Mouse (Mus musculus): ENCODE measurements around the gene Stac3.

Gene Stac3

DNA sequence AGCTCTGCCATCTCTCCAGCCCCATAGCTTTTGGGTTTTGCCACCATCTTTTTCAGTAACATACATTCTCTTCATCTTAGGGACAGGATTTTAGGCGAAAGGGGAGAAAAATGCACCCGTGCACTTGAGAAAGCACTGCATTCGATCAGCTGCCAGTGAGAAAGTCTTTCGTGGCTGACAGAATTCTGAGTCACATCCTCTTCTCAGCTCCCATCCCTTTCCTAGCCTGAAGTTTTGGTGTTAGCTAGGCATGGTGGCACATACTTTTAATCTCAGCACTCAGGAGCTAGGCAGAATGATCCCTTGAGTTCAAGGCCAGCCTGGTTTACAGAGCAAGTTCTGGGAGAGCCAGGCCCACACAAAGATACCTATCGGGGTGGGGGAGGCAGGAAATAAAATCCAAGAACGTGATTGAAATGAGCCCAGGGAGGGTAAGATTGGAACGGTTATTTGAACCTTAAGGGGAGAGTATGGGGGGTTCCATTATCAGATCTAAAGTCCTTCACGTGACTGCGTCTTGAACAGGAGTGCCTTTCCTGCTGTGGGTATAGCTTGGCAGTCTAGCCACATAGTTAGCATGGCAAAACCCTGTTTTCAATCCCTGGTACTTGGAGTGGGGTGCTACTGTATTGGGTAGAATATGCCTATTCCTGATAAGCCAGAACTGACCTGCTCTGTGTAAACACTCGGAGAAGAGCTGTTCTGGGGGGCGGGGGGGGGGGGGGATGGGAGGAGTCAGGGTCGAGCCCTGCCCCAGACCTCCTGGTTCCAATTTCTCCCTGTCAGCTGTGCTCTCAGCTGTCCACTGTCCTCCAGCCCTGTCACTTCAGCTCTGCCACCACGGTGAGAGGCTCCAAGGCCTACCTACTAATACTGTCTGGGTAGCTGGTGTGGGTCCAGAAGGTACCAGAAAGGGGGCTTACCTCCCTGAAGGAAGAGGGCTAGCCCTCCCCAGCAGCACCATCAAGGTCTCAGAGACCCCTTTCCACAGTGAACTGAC, at the start of gene Stac3:
Gene Stac3, plus strand, starts transcription at position 793 of the 1,000 bp plus-strand sequence.
- no peak for DNase-seq (ENCODE audit: low read depth, low spot score)

DNA sequence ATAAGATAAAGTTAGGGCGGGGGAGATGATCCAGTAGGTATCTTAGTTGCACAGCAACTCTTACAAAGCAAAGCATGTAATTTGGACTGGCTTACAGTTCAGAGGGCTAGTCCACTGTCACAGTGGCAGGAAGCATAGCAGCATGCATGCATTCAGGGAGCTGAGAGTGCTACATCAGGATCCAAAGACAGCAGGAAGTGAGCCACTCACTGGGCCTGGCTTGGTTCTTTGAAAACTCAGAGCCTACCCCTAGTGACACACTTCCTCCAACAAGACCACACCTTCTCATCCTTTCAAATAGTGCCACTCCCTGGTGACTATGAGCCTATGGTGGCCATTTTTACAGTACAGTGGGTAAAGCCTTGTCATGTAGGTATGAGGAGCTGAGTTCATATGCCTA, 47.8 kb upstream of the Stac3 start:
- DNase-seq (ENCODE audit: low read depth, low spot score) = no peak

DNA sequence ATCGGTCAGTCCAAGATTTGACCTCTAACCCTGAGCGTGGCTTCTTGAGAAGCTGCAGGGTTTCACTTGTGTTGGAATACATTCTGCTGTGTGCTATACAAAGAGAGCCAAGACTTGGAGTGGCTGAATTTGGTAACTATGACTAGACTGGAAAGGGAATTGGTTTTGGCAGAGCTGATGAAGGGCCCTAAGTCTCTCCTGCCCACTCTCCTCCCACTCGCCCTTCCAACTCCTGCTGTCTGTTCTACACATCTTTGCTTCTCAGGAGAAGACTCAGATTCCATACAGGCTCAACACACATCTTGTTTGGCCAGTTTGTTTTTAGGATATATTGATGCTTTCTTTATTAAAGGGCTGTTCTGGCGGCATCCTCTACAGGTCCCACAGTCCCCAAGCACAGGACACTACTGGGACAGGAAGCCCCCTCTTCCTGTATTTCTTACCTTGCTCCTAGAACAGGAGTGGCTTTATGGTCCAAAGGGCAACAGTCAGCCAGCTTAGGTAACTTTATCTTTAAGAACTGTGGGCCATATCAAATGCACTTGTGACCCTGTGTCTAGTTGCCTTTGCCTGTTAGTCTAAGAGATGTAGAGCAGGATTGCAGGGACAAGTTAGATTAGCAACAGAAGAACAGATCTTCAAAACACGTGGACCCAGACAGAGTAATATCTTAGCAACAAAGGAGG, 38.9 kb upstream of the Stac3 start:
- no peak for DNase-seq (ENCODE audit: low read depth, low spot score)

DNA sequence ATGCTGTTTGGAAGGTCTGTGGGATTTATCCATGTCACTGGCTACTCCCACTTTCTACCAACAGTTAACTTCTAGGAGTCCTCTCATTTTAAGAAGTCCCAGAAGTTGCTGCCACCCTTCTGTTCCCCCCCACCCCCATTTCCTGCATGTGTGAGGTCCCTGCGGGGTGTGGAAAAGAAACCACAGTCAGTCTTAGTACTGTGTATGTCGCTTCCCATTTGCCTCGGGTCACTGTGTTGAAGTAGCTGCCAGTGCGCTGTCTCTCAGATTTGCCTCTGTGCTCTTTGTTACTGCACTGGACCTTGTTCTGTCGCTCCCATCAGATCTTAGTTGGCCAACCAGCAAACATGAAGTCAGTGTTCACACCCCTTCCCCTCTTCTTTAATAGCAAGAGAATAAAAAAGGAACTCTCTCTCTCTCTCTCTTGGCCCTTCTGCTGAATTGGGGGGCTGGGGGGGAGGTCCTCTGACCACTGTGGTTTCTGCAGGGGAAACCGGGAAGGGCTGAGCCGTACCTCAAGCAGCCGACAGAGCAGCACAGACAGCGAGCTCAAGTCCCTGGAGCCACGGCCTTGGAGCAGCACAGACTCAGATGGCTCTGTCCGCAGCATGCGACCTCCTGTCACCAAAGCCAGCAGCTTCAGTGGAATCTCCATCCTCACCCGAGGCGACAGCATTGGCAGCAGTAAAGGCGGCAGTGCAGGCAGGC, 30.1 kb upstream of the Stac3 start:
- no peak for DNase-seq (ENCODE audit: low read depth, low spot score)

DNA sequence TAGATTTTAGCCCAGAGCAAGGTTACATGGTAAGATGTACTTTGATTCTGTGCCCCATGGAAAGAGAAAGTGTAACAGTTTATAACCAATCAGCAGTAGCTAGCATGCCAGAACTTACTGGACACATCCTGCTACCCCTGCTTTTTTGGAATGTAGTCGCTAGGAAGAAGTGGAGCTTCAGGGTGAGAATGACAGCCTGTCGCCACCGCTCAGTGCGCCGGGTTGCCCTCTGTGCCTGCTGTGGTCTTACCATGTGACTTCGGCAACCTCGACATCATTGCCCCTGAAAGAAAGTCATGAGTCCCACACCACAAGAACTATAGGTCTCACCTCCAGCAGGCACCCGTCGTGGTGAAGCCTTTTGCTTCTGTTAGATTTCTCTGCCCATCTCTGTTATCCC, 28.8 kb upstream of the Stac3 start:
- DNase-seq (ENCODE audit: low read depth, low spot score) = no peak

DNA sequence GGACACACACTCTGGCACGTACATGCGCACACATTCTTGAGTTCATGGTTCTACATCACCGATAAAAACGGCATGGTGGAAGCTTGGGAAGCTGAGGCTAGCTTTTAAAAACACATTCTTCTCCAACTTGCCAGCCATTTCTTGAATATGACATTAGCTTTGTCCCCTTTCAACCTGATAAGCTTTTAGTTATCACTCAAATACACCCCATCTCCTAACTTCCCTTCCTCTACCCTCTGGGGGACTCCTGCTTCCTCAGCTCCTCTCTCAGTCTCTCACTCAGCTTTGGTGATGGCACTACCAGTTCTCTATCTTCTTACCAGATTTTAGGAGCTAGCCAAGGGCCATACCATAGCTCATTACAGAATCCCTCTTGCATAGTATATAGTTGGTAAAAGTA, 26.3 kb upstream of the Stac3 start:
- DNase-seq (ENCODE audit: low read depth, low spot score) = no peak

DNA sequence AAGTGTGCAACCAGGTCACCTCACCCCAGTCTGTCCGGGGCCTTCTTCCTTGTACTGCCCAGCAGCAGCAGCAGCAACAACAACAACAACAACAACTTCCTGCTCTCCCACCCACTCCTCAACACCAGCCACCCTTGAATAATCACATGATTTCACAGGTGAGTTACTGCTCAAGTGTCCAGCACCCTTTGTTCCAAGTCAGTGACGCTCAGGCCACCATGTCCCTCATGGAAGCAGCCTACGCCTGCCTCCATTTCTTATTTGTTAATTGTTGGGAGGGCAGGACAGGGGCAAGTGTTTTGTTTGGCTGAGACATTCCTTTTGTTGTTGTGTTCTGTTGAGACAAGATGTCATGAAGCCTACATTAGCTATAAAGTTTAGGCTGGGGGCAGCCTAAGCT, 24.9 kb upstream of the Stac3 start:
- no peak for DNase-seq (ENCODE audit: low read depth, low spot score)

DNA sequence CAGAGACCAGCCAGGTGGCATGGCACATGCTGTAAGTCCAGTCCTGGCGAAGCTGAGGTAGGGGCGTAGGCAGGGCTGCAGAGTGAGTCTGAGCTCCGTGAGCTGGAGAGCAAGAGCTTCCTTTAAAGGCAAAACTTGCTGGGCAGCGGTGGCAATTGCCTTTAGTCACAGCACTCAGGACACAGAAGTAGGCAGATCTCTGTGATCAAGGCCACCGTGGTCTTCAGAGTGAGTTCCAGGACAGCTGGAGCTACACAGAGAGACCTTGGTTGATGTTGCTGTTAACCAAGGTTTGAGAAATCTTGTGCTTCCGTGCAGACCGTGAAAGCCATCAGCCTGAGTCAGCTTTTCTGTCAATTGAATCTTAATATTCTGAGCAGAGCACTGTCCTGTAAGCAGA, 24.2 kb upstream of the Stac3 start:
- DNase-seq (ENCODE audit: low read depth, low spot score) = no peak

DNA sequence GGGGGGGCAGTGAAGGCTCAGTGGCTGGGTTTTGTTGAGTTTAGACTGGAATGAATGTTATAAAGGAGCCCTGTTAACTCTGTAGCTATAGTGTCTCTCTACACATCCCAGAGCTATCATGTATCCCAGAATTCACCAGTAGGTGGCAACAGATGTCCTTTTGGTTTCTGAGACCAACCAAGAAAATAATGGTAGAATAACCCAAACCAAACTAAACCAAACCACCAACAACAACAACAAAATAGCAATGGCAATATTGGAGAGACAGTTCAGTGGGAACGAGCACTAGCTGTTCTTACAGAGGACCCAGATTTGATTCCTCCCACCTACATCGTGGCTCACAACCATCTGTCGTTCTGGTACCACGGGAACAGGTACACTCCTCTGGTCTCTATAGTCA, 22.4 kb upstream of the Stac3 start:
- no peak for DNase-seq (ENCODE audit: low read depth, low spot score)

DNA sequence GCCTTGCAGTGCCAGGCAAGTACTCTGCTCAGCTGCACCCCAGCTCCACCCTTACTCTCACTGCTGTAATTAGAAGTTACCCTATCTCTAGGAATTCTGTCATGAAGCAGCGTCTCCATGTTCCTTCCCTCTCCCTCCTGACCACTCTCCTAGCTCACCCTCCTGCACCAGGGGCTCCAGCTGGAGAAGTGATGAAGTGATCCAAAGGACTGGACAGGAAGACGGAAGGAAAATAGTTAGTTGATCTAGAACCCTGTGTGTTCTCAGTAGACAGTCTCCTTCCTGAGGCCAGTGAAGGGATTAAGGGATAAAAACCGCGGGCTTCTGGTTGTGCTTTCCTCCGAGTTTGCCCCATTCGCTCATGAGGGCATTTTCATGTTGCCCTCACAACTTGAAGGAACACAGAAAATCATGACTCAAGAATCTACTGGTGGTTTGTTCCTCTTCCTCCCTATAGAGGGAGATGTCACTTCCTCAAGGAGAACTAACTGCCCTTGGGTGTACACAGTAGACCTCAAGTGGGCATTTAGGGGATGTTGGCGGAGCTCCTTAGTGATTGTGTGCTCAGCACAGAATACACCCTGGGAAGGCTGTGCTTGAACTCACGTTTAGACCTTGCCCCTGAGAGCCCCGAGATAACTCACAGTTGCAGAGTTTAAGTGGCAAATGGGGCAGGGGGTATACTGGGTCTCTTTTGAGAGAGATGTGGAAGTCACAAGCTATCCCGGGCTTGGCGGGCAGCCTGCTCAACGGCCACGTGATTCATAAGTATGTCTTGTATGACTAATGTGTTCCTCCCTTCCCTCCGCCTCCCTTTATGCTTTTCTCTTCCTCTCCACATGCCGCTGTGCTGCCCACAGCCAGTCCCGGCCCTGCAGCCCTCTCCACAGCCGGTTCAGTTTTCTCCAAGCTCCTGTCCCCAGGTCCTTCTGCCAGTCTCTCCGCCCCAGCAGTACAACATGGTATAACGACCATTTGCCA, 20.4 kb upstream of the Stac3 start:
- no peak for DNase-seq (ENCODE audit: low read depth, low spot score)

DNA sequence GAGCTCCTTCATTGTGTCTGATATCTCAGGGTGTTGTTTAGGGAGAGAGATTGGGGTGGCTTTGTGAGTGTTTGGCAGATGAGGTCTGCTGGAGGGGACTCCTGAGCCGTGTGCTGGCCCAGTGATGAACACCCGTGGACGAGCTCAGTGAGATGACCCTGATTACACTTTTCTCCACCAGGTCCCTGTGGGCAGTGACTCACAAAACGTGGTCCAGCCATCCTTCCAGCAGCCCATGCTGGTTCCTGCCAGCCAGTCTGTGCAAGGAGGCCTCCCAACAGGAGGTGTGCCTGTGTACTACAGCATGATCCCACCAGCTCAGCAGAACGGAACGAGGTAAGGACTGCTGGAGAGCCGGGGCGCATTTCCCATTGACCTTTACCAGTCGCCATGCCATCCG, 16.3 kb upstream of the Stac3 start:
- DNase-seq (ENCODE audit: low read depth, low spot score) = no peak

DNA sequence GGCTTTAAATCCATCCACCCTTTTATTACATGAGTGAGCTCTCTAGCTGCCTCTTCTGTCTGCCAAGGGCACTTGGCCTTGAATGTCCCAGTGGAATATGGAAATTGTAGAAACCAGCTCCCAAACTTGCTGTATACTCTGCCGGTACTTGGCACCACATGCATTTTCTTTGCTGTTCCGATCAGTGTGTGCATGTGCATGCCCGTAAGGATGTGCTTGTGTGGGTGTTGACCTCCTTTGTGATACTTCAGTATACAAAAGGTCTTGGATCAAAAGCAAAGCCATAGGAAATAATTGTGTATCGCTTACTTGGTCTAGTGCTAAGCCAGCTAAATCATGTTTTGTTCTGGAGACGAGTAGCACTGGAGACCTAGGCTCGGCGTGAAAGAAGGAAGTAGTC, 12.6 kb upstream of the Stac3 start:
- no peak for DNase-seq (ENCODE audit: low read depth, low spot score)

DNA sequence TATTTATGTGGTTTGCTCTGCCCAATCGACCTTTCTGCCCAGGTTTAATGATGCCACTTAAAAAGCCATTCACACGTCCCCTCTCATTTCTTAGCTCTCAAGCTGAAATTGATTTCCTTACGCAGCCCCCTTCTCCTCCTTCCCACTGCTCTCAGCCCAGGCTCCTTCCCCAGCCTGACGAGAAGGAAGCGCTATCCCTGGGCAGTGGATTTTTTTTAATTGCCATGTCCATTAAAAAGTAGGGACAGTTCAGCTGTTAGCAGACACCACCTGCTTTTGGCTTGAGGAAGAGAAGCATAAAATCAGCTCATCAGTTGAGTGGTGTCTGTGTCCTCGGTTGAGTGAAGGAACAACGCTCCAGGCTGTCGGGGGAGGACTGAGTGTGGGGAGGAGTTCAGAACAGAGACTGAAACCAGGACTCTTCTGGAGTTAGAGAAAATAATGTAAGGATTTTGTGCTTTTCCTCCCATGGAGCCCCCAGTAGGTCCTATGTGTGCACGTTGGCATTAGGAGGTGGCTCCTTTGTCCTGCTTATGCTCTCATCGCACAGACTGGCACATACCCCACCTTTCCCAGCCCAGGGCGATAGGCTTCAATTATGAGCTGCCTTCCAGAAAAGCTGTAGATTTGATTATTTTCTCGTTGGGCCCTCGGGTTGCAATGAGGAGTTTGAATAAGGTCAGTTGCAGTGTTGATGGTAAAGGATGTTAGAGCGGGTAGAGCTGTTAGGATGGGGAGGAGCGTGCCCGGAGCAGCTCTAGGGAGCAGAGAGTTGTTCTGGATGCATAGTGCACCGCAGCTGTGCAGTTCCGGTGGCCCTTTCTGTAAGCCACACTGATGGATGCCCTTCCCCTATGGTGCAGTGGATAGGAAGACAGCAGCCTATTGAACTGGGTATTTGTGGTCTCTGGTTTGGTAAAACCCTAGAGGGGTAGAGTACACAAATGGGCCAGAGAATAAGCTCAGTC, 11.0 kb upstream of the Stac3 start:
- no peak for DNase-seq (ENCODE audit: low read depth, low spot score)

DNA sequence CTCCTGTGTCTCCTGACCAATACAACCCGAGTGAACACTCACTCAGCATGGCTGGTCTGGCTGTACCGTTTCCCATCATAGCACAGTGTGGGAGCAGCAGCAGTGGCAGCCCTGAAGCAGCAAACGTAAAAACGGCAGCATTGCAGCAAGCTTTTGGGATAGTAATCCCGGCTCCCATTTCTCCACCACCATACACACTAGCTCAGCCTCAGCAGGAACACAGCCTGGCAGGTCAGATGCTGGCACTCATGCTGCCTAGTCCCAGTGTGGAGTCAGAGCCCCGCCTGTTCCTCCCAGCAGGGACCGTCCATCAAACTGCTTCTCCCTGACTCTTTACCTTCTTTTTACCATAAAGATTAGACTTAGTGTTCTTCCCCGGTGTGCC, 10.4 kb upstream of the Stac3 start:
- DNase-seq (ENCODE audit: low read depth, low spot score) = no peak

DNA sequence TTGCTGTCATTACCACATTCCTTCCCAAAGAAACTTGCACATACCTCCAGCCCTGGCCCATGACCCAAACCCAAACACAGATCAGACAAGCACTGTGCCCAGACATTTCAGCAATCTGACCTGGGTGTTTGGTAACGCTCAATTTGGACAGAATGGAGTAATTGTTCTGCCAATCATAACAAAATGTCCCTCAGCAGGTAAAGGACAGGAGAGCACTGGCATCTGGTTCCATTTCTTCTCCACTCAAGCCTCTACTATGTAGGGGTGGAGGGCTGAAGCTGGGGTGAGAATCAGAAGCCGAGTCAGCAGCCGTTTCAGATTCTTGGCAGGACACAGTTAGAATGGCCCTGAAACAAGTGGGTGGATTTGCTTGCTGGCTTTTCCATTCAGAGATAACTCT, 9.4 kb upstream of the Stac3 start:
- no peak for DNase-seq (ENCODE audit: low read depth, low spot score)

DNA sequence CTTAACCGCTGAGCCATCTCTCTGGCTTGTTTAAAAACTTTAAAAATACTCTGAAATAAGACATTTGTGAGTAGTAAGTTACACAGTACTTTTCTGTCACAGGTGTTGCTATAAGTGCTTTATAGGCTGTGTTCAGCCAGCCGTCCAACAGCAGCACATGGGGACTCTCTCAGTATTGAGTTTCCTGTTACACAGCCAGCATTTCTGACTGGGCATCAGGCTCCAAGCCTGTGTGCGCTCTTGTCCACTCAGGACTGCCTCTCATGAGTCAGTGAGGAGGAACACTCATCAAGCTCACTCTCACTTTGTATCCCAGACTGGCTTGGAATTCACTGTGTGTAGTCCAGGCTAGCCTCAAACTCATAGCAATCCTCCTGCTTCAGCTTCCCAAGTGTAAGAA, 5.3 kb upstream of the Stac3 start:
- no peak for DNase-seq (ENCODE audit: low read depth, low spot score)

DNA sequence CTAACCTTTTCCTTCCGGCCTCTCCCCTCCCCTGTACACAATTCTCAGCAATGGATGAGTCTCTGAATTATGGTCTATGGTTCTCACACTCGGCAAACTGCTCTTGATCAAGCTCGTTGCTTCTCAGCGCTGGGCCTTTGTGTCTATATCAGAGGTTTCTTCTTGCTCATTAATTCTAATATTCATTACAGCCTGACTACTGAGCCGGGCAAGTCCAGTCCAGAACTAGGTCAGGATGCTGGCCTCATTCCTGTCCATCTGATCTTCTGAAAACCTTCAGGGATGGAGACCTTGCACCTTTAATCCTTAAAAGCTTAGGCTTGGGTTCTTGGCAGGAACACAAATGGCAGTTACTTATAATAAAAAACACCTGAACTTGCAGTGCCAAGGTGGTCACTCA, 2.0 kb upstream of the Stac3 start:
- no peak for DNase-seq (ENCODE audit: low read depth, low spot score)

DNA sequence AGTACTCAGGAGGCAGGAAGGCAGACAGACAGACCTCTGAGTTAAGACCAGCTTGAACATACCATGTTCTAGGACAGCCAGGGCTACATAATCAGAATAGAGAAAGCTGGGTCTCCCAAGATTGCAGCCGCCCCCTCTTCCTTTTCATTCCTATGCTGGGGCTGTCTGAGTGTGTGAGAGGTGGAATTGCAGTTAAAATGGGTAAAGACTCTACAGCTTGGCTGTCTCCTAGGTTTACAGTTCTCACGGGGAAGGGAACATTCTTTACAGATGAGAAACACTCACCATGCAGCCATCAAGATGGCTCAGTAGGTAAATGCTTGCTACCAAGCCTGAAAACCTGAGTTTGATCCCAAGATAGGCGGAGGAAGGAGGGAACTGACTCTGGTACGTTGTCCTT, 1.4 kb upstream of the Stac3 start:
- no peak for DNase-seq (ENCODE audit: low read depth, low spot score)

DNA sequence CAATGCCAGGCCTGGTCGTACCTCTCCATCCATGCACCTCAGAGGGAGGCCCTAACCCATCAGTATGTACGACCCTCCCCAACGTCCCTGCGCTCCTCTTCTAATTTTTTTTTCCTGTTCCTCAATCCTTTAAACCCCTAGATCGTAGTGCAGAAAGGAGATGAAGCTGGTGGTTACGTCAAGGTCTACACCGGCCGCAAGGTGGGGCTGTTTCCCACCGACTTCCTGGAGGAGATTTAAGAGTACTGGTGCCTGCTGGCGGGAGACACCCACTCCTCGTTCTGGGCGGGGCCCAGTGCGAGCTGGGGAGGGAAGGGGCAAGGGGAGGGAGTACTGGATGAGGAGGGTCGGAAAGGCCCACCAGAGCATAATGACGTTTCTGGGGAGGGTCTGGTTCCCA, 6.8 kb downstream of the Stac3 start:
- peak; percentile 76 for DNase-seq (ENCODE audit: low read depth, low spot score)

Measured in WW6 (cell line).